Mouse (Mus musculus) liver, embryonic 13.5 days (tissue): ENCODE data around the gene Gbp7. TPM values are rescaled to one million over a fixed set of nuclear protein-coding genes. Genes with fewer than 3 reads are reported as not detected.

ENCODE experiments used
- ATAC-seq: fragments of 200-750 bp; cut with Nextera tagmentation; 2 replicates; pipeline ENCODE4 v1.8.0; 2017; ENCODE audit warnings: low read depth, mild to moderate bottlenecking, moderate number of reproducible peaks, moderate library complexity
- DNase-seq: peaks from one replicate; pipeline ENCODE4 v3.0.0; 2022
- H3K27ac ChIP-seq: fragments of 300-500 bp; sonication (generic); 2 replicates; pipeline ENCODE4 v1.5.1; 2015; ENCODE audit warnings: moderate library complexity, mild to moderate bottlenecking, inconsistent platforms
- H3K27me3 ChIP-seq: fragments of 300-500 bp; sonication (generic); 2 replicates; pipeline ENCODE4 v1.6.1; 2015; ENCODE audit warnings: mild to moderate bottlenecking, inconsistent platforms
- H3K36me3 ChIP-seq: fragments of 300-500 bp; sonication (generic); 2 replicates; pipeline ENCODE4 v1.6.1; 2015; ENCODE audit warnings: mild to moderate bottlenecking, inconsistent platforms
- H3K4me1 ChIP-seq: fragments of 300-500 bp; sonication (generic); replicated peaks from 2 replicates; pipeline ENCODE4 v1.6.1; 2015; ENCODE audit warnings: inconsistent platforms
- H3K4me2 ChIP-seq: fragments of 300-500 bp; sonication (generic); 2 replicates; pipeline ENCODE4 v1.6.1; 2015; ENCODE audit warnings: inconsistent platforms, mild to moderate bottlenecking, moderate library complexity
- H3K4me3 ChIP-seq: fragments of 300-500 bp; sonication (generic); replicated peaks from 2 replicates; pipeline ENCODE4 v1.5.1; 2015; ENCODE audit warnings: mild to moderate bottlenecking, inconsistent platforms
- H3K9ac ChIP-seq: fragments of 300-500 bp; sonication (generic); 2 replicates; pipeline ENCODE4 v1.6.1; 2015; ENCODE audit warnings: mild to moderate bottlenecking, inconsistent platforms
- H3K9me3 ChIP-seq: fragments of 300-500 bp; sonication (generic); replicated peaks from 2 replicates; pipeline ENCODE4 v1.6.1; 2016; ENCODE audit warnings: inconsistent platforms
- WGBS: fragments of 180-500 bp; shearing (Covaris S2); methylation state at CpG from one replicate; pipeline ENCODE4 v1.1.7; 2015; ENCODE audit not compliant: insufficient replicate concordance; 5-methylcytosine and 5-hydroxymethylcytosine counted together
- polyA plus RNA-seq: library from polyadenylated mRNA; unstranded; fragments of >200 nt; fragmentation: Nextera tagmentation; extraction: Ambion mirVana; gene quantifications from 2 replicates; pipeline ENCODE4 v1.2.1, GENCODE M21; 2015

The Gbp7 gene
- polyA plus RNA-seq: 3.1 and 3.2 TPM in 2 replicates

DNA sequence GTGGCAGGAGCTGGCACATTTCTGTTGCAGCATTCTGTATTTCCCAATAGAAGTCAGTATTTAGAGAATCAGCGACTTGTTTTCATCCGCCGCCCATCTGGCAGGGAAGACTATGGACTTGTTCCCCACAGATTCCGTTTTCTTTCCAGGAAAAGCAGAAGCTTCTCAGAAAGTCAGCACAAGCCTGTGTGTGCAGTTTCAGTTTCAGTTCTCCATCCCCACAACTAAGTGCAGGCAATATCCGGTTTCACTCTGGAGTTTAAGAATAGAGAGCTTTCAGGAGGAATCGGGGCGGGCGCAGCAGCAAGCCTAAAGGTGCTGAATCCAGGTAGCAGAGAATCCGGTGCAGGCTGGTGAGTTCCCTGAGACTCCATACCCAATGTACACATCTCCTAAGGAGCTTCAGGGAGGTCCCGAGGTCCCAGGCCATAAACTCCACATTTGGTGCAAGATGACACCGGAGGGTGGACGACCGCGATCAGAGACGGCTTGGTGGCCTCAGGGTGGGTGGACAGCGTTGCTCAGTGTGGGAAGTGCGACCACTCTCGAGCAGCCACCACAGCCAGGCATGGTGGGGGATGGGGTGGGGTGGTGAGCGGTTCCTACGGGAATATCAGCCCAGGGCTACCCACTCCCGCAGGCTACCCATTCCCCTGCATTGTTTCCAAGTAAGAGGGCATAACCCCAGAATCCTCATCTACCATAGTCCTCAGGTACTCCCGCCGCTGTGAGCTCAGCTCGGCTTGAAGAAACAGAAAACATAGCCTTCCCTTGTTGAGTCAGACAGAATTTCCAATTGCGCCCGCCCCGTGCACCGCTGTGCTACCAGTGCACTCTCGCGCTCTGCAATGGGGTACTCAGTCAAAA is at the start of gene Gbp7:
TSS of gene Gbp7 (plus strand) at position 256 of the 867 bp plus-strand sequence.
- Histone ChIP-seq H3K27ac (no peak within 1 kb of the TSS), H3K4me2 (peak within 1 kb of the TSS; percentile 77), H3K4me1 (peaks cover 15% of the 10 kb centered on the region), H3K27me3 (no peaks in the 10 kb centered on the region), H3K4me3 (peak within 1 kb of the TSS; percentile 65), H3K9ac (peak within 1 kb of the TSS; percentile 66), H3K36me3 (no peaks in the 10 kb centered on the region), H3K9me3 (no peaks in the 10 kb centered on the region)
- peak; percentile 4 for DNase-seq
- under 1% methylated on average over 30 of the region's 30 CpGs for WGBS
- ATAC-seq: peak; percentile 69

DNA sequence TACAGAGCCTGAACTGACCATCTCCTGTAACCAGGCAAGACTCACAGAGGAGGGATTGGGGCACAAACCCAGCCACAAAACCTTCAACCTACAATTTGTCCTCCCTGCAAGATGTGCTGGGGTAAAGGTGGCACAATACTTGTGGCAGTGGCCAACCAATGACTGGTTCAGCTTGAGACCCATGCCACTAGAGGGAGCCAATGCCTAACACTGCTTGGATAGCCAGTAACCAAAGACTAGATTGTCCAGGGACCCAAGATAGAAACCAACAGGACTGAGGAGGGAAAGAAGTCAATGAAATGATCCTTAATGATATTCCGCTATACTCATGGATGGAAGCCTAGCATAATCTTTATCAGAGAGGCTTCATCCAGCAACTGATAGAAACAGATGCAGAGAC is 39.7 kb upstream of the Gbp7 start:
- ATAC-seq (no peak), DNase-seq (peak; percentile 18)
- Histone ChIP-seq H3K4me2 (no peak overlapping the region), H3K4me3 (no peak overlapping the region), H3K36me3 (no peaks in the 10 kb centered on the region), H3K27me3 (no peaks in the 10 kb centered on the region), H3K27ac (no peak overlapping the region), H3K9ac (no peak overlapping the region), H3K4me1 (no peaks in the 10 kb centered on the region), H3K9me3 (no peaks in the 10 kb centered on the region)
- WGBS: 58% methylated on average over 1 of the region's 1 CpGs

- no peaks in the 10 kb centered on the region for H3K36me3 ChIP-seq
- no peak within 1 kb of the TSS for H3K4me3 ChIP-seq
- no peak within 1 kb of the TSS for H3K27ac ChIP-seq
- no peaks in the 10 kb centered on the region for H3K9me3 ChIP-seq
- no peaks in the 10 kb centered on the region for H3K4me1 ChIP-seq
- H3K9ac ChIP-seq: no peak within 1 kb of the TSS
- no peaks in the 10 kb centered on the region for H3K27me3 ChIP-seq
- DNase-seq (no peak), ATAC-seq (peak; percentile 47; the same call in 1 of the 2 replicates)
- H3K4me2 ChIP-seq: no peak within 1 kb of the TSS
- WGBS: 41% methylated on average over 6 of the region's 6 CpGs
Observed at GRCm38 (mm10) chr3:142493536-142494061, 36.5 kb upstream of the Gbp7 start, which contains the start of gene Gbp5. Gene Gbp5 (plus strand): TSS chr3:142493978.

DNA sequence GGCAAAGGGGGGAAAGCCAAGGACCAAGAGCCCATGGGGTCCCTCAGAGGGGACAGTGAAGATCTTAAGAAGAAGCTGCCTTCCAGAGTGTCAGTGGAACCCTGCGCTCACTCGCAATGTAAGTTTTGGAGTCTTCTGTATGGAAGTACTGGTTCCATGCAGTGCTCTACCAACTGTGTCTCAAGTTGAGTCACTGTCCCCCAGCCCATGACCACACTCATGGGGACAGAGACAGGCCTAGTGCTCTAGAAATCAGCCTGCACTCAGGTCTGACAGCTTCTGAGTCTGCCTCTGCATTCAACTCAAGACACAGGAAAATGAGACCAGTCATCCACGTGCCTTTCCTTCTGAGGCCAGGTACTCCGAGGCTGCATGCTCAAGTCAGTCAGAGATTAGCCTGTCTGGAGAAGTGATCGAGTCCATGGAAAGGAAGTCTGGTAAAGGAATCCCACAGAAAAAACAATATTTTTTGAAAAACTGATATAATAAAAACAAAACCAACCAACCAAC is 34.9 kb upstream of the Gbp7 start:
- H3K27ac ChIP-seq: no peak overlapping the region
- no peaks in the 10 kb centered on the region for H3K4me1 ChIP-seq
- ATAC-seq (no peak), DNase-seq (no peak)
- H3K4me2 ChIP-seq: no peak overlapping the region
- no peak overlapping the region for H3K9ac ChIP-seq
- no peaks in the 10 kb centered on the region for H3K9me3 ChIP-seq
- H3K4me3 ChIP-seq: no peak overlapping the region
- no peaks in the 10 kb centered on the region for H3K27me3 ChIP-seq
- H3K36me3 ChIP-seq: no peaks in the 10 kb centered on the region
- WGBS: 79% methylated on average over 5 of the region's 5 CpGs

DNA sequence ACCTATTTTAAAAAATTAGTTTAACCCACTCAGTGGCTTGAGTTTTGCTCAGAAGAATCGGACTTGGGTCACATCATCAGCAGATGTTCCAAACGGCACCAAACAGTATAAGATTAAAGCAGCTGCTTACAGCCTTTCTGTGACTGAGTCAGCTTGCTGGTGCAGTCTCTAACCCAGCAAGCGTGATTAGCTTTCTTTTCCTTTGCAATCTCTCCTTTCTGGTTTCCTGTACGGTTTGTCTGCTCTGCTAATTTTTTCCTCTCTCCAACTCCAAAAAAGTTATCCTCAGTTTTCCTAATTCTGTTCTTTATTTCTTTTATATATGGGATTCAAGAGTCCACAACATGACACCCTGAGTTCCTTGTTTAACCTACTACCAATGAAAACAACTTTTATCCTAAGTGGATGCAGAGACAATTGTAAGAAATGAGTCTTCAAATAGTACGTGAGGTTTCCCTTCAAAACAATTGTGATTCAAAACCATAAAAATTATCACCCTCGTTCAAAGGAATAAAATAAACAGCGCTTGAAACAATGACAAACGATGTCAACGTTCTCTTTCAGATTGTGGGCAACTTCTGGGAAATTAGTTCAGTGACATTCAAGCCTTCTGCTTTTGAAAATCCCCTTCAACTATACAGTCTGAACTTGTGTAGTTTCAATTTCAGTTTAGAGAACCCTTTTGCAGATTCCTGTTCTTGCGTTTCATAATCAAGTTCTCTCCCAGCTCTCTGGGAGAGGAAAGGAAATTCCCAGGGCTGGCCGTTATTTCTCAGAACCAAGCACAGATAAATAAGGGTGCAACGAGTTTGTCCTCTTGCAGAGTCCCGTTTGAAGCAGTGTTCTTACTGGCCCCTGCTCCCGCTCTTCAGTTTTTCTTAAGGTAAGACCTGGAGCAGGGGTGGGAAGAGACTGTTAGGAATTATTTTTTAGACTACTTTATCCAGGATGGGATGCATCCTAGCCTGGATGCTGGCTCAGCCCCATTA is 33.7 kb upstream of the Gbp7 start:
- no peaks in the 10 kb centered on the region for H3K4me1 ChIP-seq
- no peak for ATAC-seq
- no peaks in the 10 kb centered on the region for H3K27me3 ChIP-seq
- no peak for DNase-seq
- H3K36me3 ChIP-seq: no peaks in the 10 kb centered on the region
- WGBS: 35% methylated on average over 14 of the region's 14 CpGs
- H3K4me3 ChIP-seq: peak overlapping the region; percentile 17; the same call in 1 of the 2 replicates
- H3K9ac ChIP-seq: no peak overlapping the region
- peak overlapping the region; percentile 43 for H3K4me2 ChIP-seq
- H3K9me3 ChIP-seq: no peaks in the 10 kb centered on the region
- H3K27ac ChIP-seq: no peak overlapping the region

GRCm38 (mm10) chr3:142497123-142497841 is 32.9 kb upstream of the Gbp7 start:
- no peak overlapping the region for H3K9ac ChIP-seq
- ATAC-seq (no peak), DNase-seq (no peak)
- no peaks in the 10 kb centered on the region for H3K4me1 ChIP-seq
- peak overlapping the region; percentile 43 for H3K4me2 ChIP-seq
- peak overlapping the region; percentile 17; the same call in 1 of the 2 replicates for H3K4me3 ChIP-seq
- H3K9me3 ChIP-seq: no peaks in the 10 kb centered on the region
- 57% methylated on average over 15 of the region's 15 CpGs for WGBS
- H3K27me3 ChIP-seq: no peaks in the 10 kb centered on the region
- no peak overlapping the region for H3K27ac ChIP-seq
- H3K36me3 ChIP-seq: no peaks in the 10 kb centered on the region

GRCm38 (mm10) chr3:142498941-142499340 is 31.2 kb upstream of the Gbp7 start:
- ATAC-seq (no peak), DNase-seq (no peak)
- Histone ChIP-seq H3K36me3 (no peaks in the 10 kb centered on the region), H3K4me2 (no peak overlapping the region), H3K4me1 (no peaks in the 10 kb centered on the region), H3K27ac (no peak overlapping the region), H3K9ac (no peak overlapping the region), H3K4me3 (no peak overlapping the region), H3K9me3 (no peaks in the 10 kb centered on the region), H3K27me3 (no peaks in the 10 kb centered on the region)
- 79% methylated on average over 5 of the region's 5 CpGs for WGBS

- H3K27ac ChIP-seq: no peak overlapping the region
- no peak overlapping the region for H3K4me3 ChIP-seq
- no peak for DNase-seq
- 53% methylated on average over 3 of the region's 3 CpGs for WGBS
- no peak for ATAC-seq
- no peaks in the 10 kb centered on the region for H3K9me3 ChIP-seq
- H3K4me1 ChIP-seq: peaks cover 15% of the 10 kb centered on the region
- no peaks in the 10 kb centered on the region for H3K36me3 ChIP-seq
- no peak overlapping the region for H3K4me2 ChIP-seq
- H3K9ac ChIP-seq: no peak overlapping the region
- H3K27me3 ChIP-seq: no peaks in the 10 kb centered on the region
Observed at GRCm38 (mm10) chr3:142528116-142528515, 2.0 kb upstream of the Gbp7 start.

GRCm38 (mm10) chr3:142529597-142529996 is 545 bp upstream of the Gbp7 start:
- Histone ChIP-seq H3K4me2 (peak overlapping the region; percentile 77), H3K27me3 (no peaks in the 10 kb centered on the region), H3K27ac (no peak overlapping the region), H3K4me1 (peaks cover 15% of the 10 kb centered on the region), H3K36me3 (no peaks in the 10 kb centered on the region), H3K4me3 (peak overlapping the region; percentile 65), H3K9me3 (no peaks in the 10 kb centered on the region), H3K9ac (no peak overlapping the region)
- DNase-seq: no peak
- WGBS: 25% methylated on average over 2 of the region's 2 CpGs
- ATAC-seq: no peak

DNA sequence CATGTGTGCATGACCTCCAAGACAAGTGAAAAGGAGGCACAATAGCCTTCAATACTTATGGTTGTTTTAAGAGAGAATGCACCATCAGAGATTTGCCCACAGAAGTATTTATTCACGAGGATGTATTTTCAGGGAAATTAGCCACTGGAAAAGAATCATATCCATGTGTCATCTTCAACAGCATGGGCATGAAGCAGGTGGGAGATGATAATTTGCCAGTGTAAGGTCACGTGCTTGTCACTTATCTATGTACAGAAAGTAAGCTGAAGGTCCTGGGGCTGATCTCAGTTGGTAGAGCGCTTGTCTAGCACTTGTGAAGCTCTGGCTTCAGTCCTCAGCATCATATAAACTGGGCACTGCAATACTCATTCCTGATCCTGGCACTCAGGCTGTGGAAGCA is 1.5 kb downstream of the Gbp7 start:
- H3K9ac ChIP-seq: no peak overlapping the region
- H3K27ac ChIP-seq: no peak overlapping the region
- H3K27me3 ChIP-seq: no peaks in the 10 kb centered on the region
- no peaks in the 10 kb centered on the region for H3K36me3 ChIP-seq
- H3K4me2 ChIP-seq: 0 out of 2 replicates have a peak overlapping the region, but pooled peaks have one; percentile 77
- H3K9me3 ChIP-seq: no peaks in the 10 kb centered on the region
- H3K4me1 ChIP-seq: peaks cover 15% of the 10 kb centered on the region
- WGBS: 47% methylated on average over 3 of the region's 3 CpGs
- DNase-seq (no peak), ATAC-seq (peak; percentile 69)
- no peak overlapping the region for H3K4me3 ChIP-seq
